Mouse (Mus musculus) heart, embryonic 15.5 days (tissue): ENCODE measurements around the gene Dlg2. TPM values are rescaled to one million over a fixed set of nuclear protein-coding genes. Genes with fewer than 3 reads are reported as not detected.

ENCODE experiments used
- ATAC-seq: fragments of 200-750 bp; cut with Nextera tagmentation; replicated peaks from 2 replicates; pipeline ENCODE4 v1.8.0; 2017; ENCODE audit warnings: low read depth, moderate TSS enrichment; ENCODE audit not compliant: insufficient number of reproducible peaks, insufficient read depth, low FRiP score
- H3K27ac ChIP-seq: fragments of 300-500 bp; sonication (generic); 2 replicates; pipeline ENCODE4 v1.5.1; 2015; ENCODE audit warnings: mild to moderate bottlenecking, inconsistent platforms
- H3K27me3 ChIP-seq: fragments of 300-500 bp; sonication (generic); 2 replicates; pipeline ENCODE4 v1.6.1; 2015; ENCODE audit warnings: inconsistent platforms
- H3K36me3 ChIP-seq: fragments of 300-500 bp; sonication (generic); 2 replicates; pipeline ENCODE4 v1.6.1; 2015; ENCODE audit warnings: mild to moderate bottlenecking, inconsistent platforms
- H3K4me1 ChIP-seq: fragments of 300-500 bp; sonication (generic); replicated peaks from 2 replicates; pipeline ENCODE4 v1.6.1; 2015; ENCODE audit warnings: inconsistent platforms
- H3K4me2 ChIP-seq: fragments of 300-500 bp; sonication (generic); 2 replicates; pipeline ENCODE4 v1.6.1; 2015; ENCODE audit warnings: inconsistent platforms, mild to moderate bottlenecking, moderate library complexity
- H3K4me3 ChIP-seq: fragments of 300-500 bp; sonication (generic); 2 replicates; pipeline ENCODE4 v1.5.1; 2015; ENCODE audit warnings: mild to moderate bottlenecking, inconsistent platforms
- H3K9ac ChIP-seq: fragments of 300-500 bp; sonication (generic); 2 replicates; pipeline ENCODE4 v1.6.1; 2015; ENCODE audit warnings: mild to moderate bottlenecking, inconsistent platforms
- H3K9me3 ChIP-seq: fragments of 300-500 bp; sonication (generic); replicated peaks from 2 replicates; pipeline ENCODE4 v1.6.1; 2016; ENCODE audit warnings: inconsistent platforms
- WGBS: fragments of 180-500 bp; shearing (Covaris S2); methylation state at CpG from one replicate; pipeline ENCODE4 v1.1.7; 2015; ENCODE audit warnings: mixed read lengths; 5-methylcytosine and 5-hydroxymethylcytosine counted together
- polyA plus RNA-seq: library from polyadenylated mRNA; unstranded; fragments of >200 nt; fragmentation: Nextera tagmentation; extraction: Ambion mirVana; gene quantifications from 2 replicates; pipeline ENCODE4 v1.2.1, GENCODE M21; 2015

Gene Dlg2
- polyA plus RNA-seq, 1 experiment from 2014 or later = 6.3 TPM

DNA sequence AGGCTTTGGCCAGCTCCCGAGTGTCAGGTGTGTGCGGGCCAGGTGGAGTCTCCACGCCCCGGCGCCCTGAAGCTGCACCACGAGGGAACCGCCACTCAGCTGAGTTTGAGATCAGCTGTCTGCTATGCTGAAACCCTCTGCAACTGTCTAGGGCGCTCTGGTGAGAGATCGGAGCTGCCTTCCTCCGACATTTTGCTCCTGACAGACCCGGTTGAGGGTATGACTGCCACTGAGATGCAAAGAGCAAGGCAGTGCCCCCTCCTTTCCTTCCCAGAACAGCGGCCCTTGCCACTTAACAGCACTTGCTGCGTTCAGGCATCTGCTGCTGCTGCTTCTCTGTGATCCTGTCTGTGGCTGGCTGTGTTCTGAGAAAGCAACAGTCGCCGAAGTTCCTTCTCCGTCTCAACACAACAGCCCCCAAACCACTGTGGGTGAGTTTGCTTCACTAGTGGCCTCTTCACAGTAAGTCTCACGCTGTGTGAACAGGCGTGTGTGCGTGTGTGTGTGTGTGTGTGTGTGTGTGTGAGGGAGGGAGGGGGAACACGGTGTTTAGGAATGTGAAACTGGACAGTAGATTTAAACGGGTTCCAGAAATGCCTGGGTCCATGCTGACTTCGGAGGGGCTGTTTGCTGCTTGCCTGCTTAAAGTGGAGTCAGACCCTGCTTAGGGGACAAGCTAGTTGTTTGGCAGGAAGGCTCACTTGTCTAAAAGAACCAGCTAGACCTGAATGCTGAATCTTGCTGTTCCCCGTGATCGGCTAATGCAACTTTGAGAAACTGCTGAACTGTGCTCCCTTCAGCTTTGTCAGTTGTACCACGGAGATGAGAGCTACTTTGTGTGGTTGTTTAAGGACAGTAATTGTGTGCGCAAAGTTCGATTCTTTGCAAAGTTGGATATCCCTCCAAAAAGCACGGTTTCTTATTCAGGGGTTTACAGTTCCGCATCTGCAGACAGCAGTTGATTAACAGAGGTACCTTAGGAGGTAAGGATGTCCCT, 1704.4 kb downstream of the Dlg2 start:
- Histone ChIP-seq H3K9ac (peak overlapping the region; percentile 48), H3K36me3 (no peaks in the 10 kb centered on the region), H3K9me3 (no peaks in the 10 kb centered on the region), H3K4me1 (peaks cover 17% of the 10 kb centered on the region), H3K4me2 (peak overlapping the region; percentile 86), H3K4me3 (peak overlapping the region; percentile 60), H3K27ac (peak overlapping the region; percentile 66), H3K27me3 (0 out of 2 replicates have a peak, but pooled peaks cover 3% of the 10 kb centered on the region)
- peak; percentile 65; the same call in 1 of the 2 replicates for ATAC-seq
- 20% methylated on average over 29 of the region's 29 CpGs for WGBS

DNA sequence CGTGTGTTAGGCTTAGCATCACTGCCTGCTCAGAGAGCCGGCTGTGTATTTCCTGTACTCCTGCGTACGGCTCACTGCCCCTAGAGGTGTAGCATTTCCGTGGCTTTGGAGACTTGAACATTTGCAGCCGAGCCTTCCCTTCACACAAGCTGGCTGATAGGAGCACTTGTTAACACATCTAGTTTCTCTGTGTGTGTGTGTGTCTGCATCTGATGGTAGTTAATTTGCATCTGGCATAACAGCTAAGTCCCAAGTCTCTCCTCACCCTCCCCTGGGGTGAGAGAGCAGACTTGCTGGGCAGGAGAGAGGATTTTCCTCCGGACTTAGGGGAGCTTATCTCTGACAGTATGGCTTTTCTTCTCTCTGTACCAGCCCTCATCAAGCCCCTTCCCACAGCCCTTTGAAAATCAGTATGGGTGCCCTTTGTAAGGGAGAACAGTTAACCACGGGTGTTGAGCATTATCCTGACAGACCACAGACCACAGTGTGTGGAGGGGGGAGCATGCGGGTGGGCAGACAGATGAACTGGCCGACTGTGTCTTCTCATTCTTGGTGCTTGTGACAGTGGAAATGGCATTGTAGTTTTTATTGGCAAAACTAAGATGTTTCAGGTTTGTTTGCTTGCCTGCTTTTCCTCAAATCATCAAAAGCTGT, 1705.6 kb downstream of the Dlg2 start:
- H3K27me3 ChIP-seq = 0 out of 2 replicates have a peak, but pooled peaks cover 3% of the 10 kb centered on the region
- H3K9ac ChIP-seq = 0 out of 2 replicates have a peak overlapping the region, but pooled peaks have one; percentile 48
- WGBS = 11% methylated on average over 10 of the region's 10 CpGs
- H3K4me1 ChIP-seq = peaks cover 17% of the 10 kb centered on the region
- H3K27ac ChIP-seq = peak overlapping the region; percentile 66
- H3K4me2 ChIP-seq = peak overlapping the region; percentile 86
- H3K4me3 ChIP-seq = peak overlapping the region; percentile 60
- no peaks in the 10 kb centered on the region for H3K9me3 ChIP-seq
- H3K36me3 ChIP-seq = no peaks in the 10 kb centered on the region
- no peak for ATAC-seq

DNA sequence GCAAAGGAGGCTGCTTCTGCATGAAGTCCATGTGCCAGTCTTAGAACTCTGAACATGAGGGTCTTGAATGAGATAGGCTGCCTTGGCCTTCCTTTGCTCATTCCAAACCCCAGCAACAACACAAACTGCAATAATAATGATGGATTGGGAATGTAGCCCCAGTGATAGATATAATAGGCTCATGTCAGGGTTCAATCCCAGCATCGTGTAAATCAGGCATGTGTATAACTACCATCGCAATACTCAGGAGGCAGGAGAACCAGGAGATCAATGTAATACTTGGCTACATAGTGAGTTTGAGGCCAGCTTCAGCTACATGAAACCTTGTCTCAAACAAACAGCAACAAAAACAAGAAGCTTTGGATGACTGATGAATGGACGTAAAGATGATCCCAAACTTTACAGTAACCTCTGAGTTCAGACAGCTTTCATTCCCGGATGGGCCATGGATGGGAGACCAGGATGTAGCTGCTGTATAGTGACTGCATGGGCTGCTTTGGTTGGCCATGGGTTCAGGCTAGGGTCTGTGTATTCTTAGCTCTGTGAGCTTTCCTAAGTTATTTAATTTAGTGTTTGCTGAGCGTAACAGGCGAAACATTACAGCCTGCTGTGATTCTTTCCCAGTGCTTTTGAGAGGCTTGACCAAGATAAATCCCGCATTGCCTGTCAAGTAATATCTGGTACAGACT, 1708.0 kb downstream of the Dlg2 start:
- ATAC-seq = no peak
- H3K36me3 ChIP-seq = no peaks in the 10 kb centered on the region

DNA sequence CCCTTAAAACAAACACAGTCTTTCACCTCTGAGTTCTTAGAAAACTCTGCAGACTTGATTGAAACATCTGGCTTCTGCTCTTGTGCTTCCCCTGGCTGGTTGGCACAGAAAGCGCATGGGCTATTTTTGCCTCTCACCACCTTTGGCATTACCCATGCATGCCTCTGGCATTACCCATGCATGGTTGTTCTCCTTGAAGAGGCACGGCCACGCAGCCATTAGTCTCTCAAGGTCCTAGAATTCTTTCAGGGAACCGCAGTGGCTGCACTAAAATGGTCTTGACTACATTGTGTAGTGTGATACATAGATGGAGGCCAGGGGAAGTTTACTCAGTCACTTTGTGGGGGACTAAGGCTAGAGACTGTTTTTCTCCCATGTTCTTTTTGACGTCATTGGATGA, 1709.9 kb downstream of the Dlg2 start:
- H3K27me3 ChIP-seq = 0 out of 2 replicates have a peak, but pooled peaks cover 2% of the 10 kb centered on the region
- WGBS = 71% methylated on average over 5 of the region's 5 CpGs
- H3K9me3 ChIP-seq = no peaks in the 10 kb centered on the region
- no peak overlapping the region for H3K9ac ChIP-seq
- no peak overlapping the region for H3K27ac ChIP-seq
- no peak for ATAC-seq
- H3K36me3 ChIP-seq = no peaks in the 10 kb centered on the region
- no peak overlapping the region for H3K4me3 ChIP-seq
- peaks cover 8% of the 10 kb centered on the region; the same call in 1 of the 2 replicates for H3K4me1 ChIP-seq
- H3K4me2 ChIP-seq = no peak overlapping the region

More for the DNA sequence above, 1708.0 kb downstream of the Dlg2 start:
- peaks cover 17% of the 10 kb centered on the region for H3K4me1 ChIP-seq
- no peaks in the 10 kb centered on the region for H3K9me3 ChIP-seq
- 0 out of 2 replicates have a peak, but pooled peaks cover 3% of the 10 kb centered on the region for H3K27me3 ChIP-seq
- H3K4me2 ChIP-seq = no peak overlapping the region
- no peak overlapping the region for H3K9ac ChIP-seq
- H3K27ac ChIP-seq = no peak overlapping the region
- no peak overlapping the region for H3K4me3 ChIP-seq
- WGBS = 86% methylated on average over 7 of the region's 7 CpGs

DNA sequence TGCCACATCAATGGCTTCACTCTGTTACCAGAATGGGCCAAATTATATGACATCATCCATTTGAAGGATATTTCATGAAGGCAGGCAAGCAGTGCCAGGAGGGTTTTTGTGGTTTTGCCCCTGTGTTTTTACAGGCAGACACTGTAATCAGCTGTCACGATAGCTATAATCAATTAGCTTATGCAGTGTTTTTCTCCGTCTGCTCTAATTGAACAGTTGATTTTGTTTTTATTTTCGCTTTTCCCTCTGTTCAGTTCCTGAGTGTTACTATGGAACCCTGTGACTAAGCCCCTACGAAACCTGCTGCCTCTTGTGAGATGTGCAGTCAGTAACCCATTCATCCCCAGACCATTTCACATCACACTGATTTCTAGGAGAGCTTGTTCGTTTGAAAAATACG, 1712.7 kb downstream of the Dlg2 start:
- no peak overlapping the region for H3K27ac ChIP-seq
- no peak overlapping the region for H3K4me3 ChIP-seq
- H3K4me2 ChIP-seq = no peak overlapping the region
- H3K9me3 ChIP-seq = no peaks in the 10 kb centered on the region
- WGBS = 60% methylated on average over 6 of the region's 6 CpGs
- no peak overlapping the region for H3K9ac ChIP-seq
- no peaks in the 10 kb centered on the region for H3K4me1 ChIP-seq
- no peaks in the 10 kb centered on the region for H3K27me3 ChIP-seq
- no peak for ATAC-seq
- no peaks in the 10 kb centered on the region for H3K36me3 ChIP-seq

DNA sequence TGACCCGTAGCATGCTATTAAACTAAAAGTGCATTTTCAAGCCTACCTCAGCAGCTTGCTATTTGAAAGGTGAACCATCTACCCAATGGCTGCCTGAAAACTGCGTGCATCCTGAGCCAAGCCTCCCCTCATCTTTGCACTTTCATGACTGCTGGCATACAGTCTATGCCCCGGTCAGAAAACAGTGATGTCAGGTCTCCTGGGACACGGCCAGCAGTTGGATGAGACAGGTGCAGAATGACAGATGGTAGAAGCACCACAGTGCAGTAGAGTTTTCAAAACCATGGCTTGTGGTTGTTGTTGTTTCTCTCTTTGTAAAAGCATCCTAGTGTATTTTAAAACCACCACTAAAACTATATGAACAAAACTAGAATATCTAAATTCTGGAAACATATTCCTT, 1719.5 kb downstream of the Dlg2 start:
- no peaks in the 10 kb centered on the region for H3K9me3 ChIP-seq
- H3K27me3 ChIP-seq = no peaks in the 10 kb centered on the region
- WGBS = 71% methylated on average over 4 of the region's 4 CpGs
- no peak for ATAC-seq
- no peak overlapping the region for H3K9ac ChIP-seq
- H3K4me1 ChIP-seq = no peaks in the 10 kb centered on the region
- H3K4me3 ChIP-seq = no peak overlapping the region
- H3K27ac ChIP-seq = no peak overlapping the region
- H3K36me3 ChIP-seq = no peaks in the 10 kb centered on the region
- no peak overlapping the region for H3K4me2 ChIP-seq

DNA sequence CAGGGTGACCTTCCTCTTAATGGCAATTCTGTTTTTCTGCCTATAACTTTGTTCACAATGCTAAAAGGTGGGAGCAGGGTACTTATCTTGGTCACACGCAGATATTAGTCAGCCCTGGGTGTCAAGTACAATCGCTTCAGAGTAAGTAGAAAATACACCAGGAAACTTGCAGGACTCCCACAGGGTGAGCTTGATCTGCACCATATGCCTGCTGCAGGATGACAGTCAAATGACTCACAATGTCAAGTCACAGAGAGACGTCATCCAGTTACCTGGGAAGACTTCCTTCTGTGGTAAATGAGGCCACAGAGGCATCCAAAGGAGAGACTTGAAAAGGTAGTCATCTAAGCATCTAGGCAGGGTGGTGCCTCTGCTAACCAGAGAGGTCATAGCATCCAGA, 1721.1 kb downstream of the Dlg2 start:
- Histone ChIP-seq H3K4me2 (no peak overlapping the region), H3K9me3 (no peaks in the 10 kb centered on the region), H3K36me3 (no peaks in the 10 kb centered on the region), H3K4me1 (no peaks in the 10 kb centered on the region), H3K27me3 (no peaks in the 10 kb centered on the region), H3K9ac (no peak overlapping the region), H3K27ac (no peak overlapping the region), H3K4me3 (no peak overlapping the region)
- no peak for ATAC-seq
- WGBS = 26% methylated on average over 3 of the region's 3 CpGs

DNA sequence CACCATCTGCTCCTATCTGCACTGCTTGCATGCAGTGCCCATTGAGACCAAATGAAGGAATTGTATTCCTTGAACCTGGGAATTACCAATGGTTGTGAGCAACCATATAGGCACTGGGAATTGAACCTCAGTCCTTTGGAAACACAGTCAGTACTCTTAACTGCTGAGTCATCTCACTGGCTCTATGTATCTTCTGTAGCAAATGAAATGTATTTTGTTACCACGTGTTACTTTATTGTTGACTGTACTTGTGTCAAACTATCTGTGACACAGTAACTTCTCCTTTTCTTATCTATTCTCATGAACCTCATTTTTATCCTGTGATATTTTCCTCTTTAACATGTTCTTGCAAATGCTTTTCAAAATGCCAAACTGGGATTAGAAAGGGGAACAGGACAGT, 1722.7 kb downstream of the Dlg2 start:
- no peaks in the 10 kb centered on the region for H3K4me1 ChIP-seq
- 46% methylated on average over 1 of the region's 1 CpGs for WGBS
- H3K27ac ChIP-seq = no peak overlapping the region
- H3K4me2 ChIP-seq = no peak overlapping the region
- no peak overlapping the region for H3K9ac ChIP-seq
- H3K9me3 ChIP-seq = no peaks in the 10 kb centered on the region
- H3K36me3 ChIP-seq = no peaks in the 10 kb centered on the region
- no peak overlapping the region for H3K4me3 ChIP-seq
- H3K27me3 ChIP-seq = no peaks in the 10 kb centered on the region
- no peak for ATAC-seq

DNA sequence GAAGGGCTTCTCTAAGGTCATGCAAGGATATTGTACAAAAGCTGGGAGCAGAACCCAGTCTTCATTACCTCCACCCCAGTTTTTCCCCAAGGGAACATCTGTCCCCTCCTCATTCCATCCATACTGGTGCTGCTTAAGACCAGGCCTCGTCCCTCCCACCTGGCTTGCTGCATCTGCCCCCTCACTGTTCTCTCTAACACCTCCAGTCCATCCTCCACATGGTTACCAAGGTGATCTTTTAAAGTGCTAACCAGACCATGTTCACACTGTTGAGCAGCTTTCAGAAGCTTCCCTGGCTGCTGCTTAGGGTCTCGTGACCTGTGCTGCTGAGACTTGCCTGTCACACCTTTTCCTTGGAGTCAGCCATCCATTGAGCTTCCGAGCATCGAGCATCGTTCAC, 1734.2 kb downstream of the Dlg2 start:
- Histone ChIP-seq H3K36me3 (no peaks in the 10 kb centered on the region), H3K9me3 (no peaks in the 10 kb centered on the region), H3K4me1 (no peaks in the 10 kb centered on the region), H3K4me3 (no peak overlapping the region), H3K9ac (no peak overlapping the region), H3K4me2 (no peak overlapping the region), H3K27ac (no peak overlapping the region), H3K27me3 (no peaks in the 10 kb centered on the region)
- 76% methylated on average over 5 of the region's 5 CpGs for WGBS
- no peak for ATAC-seq

DNA sequence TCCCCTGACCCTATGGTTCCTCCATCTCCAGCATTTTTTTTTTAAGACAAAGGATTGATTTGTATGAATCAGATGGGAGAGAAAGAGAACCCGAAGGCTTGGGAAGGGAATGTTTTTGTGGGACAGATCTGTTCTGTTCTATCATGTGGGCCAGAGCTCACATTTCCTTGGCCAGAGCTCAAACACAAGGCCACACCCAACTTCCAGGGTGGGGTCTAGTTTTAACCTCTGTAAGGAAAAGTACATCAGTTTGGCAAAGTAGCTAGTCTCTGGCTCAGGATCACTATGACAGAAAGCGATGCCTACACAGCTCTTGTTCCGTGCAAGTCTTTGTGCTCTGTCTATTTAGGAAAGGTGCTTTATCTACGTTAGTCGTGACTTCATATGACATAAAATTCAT, 1737.3 kb downstream of the Dlg2 start:
- Histone ChIP-seq H3K9ac (no peak overlapping the region), H3K27ac (no peak overlapping the region), H3K9me3 (no peaks in the 10 kb centered on the region), H3K4me3 (no peak overlapping the region), H3K36me3 (no peaks in the 10 kb centered on the region), H3K4me1 (no peaks in the 10 kb centered on the region), H3K4me2 (no peak overlapping the region), H3K27me3 (no peaks in the 10 kb centered on the region)
- no peak for ATAC-seq
- 71% methylated on average over 5 of the region's 5 CpGs for WGBS

DNA sequence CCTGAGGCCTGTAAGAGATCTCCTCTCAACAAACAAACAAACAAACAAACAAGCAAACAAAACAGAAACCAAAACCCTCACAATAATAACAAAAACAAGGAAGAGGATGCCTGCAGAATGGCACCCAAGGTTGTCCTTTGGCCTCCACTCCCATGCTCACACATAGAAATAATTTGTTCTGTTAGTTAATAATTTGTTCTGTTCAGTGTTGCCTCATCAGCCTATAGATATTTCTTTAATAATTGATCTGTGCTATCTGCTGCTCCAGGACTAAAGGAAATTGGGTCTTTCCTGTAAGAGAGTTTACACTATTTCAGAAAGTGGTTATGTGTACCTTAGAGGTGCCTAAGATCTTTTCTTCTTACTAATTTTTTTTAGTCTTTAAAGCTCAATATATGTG, 1741.7 kb downstream of the Dlg2 start:
- H3K4me2 ChIP-seq = no peak overlapping the region
- no peaks in the 10 kb centered on the region for H3K4me1 ChIP-seq
- ATAC-seq = no peak
- no peaks in the 10 kb centered on the region for H3K27me3 ChIP-seq
- H3K27ac ChIP-seq = no peak overlapping the region
- no peaks in the 10 kb centered on the region for H3K36me3 ChIP-seq
- no peaks in the 10 kb centered on the region for H3K9me3 ChIP-seq
- no peak overlapping the region for H3K9ac ChIP-seq
- no peak overlapping the region for H3K4me3 ChIP-seq
